Mouse (Mus musculus) olfactory bulb, adult 2 months (tissue): ENCODE measurements around the gene Pabpn1l.

ENCODE experiments used
- CTCF ChIP-seq: fragments of 200-500 bp; IDR thresholded peaks from 2 replicates; pipeline ENCODE4 v1.5.1; 2012; ENCODE audit warnings: low read depth, mild to moderate bottlenecking, low read length, moderate library complexity; ENCODE audit not compliant: insufficient read depth
- POLR2A ChIP-seq: fragments of 200-500 bp; IDR thresholded peaks from 2 replicates; pipeline ENCODE4 v1.6.1; 2012; ENCODE audit warnings: mild to moderate bottlenecking, low read depth, low read length, moderate library complexity; ENCODE audit not compliant: insufficient read depth

- TF ChIP-seq CTCF = no peak
- TF ChIP-seq POLR2A = no peak
Observed at GRCm38 (mm10) chr8:122584981-122585380, 37.6 kb downstream of the Pabpn1l start.
